Mouse (Mus musculus): Measurements from ENCODE around the gene Ociad2. TPM values are rescaled to one million over a fixed set of nuclear protein-coding genes. Genes with fewer than 3 reads are reported as not detected.

Gene Ociad2
- polyA plus RNA-seq, 1 experiment from 2014 or later = 10.2 TPM

DNA sequence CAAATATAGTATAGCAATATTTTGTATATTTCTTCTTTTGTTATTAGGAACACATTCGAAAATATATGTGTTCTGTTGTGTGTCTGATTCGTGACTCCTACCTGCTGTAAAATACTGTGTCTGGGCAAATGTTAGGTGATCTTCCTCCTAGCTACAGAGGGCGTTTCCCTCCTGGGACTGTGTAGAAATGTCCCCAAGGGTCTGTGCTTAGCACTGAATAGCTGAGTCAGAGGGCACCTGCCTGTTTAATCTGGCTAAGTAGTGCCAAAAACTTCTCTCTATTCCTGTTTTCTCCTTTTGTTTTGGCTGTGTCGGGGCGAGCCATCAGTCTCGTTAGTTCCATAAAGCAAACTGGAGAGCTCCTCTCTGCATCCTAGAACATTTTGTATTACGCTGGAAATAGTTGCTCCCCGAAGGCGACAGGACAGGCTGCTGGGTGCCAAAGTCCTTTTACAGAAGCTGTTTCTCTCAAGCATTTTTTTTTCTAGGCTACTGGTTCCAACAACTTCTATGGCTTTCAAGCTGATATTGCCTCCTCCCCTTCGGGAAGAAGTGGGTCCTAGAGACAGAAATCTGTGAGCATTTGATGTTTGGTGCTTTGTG is 28.1 kb upstream of the Ociad2 start:
- no peak overlapping the region for H3K27ac ChIP-seq (replicated peaks)
- H3K27me3 ChIP-seq (ENCODE audit: low read depth, poor library complexity, severe bottlenecking) = no peaks in the 10 kb centered on the region
- WGBS = 80% methylated on average over 10 of the region's 10 CpGs
- no peaks in the 10 kb centered on the region for H3K9me3 ChIP-seq (replicated peaks)
- no peaks in the 10 kb centered on the region for H3K36me3 ChIP-seq
- peaks cover 8% of the 10 kb centered on the region; the same call in 1 of the 2 replicates for H3K4me1 ChIP-seq
- DNase-seq (ENCODE audit: low spot score) = no peak
- no peak overlapping the region for H3K4me3 ChIP-seq

DNA sequence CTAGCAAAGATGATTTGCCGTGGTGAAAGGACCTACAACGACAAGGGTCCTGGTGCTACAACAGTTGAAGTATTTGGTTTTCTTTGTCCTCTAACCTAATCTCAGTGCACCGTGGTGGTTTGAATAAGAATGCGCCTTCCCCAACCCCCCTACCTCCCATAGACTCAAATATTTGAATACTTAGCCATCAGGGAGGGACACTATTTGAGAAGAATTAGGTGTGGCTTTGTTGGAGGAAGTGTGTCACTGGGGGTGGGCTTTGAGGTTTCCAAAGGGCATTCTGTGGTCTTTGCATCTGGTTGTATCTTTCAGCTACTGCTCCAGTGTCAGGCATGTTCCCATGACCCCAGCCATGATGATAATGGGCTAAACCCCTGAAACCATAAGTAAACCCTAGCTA is 27.1 kb upstream of the Ociad2 start:
- no peaks in the 10 kb centered on the region for H3K36me3 ChIP-seq
- no peak overlapping the region for H3K4me3 ChIP-seq
- DNase-seq (ENCODE audit: low spot score) = no peak
- 76% methylated on average over 4 of the region's 4 CpGs for WGBS
- H3K9me3 ChIP-seq (replicated peaks) = no peaks in the 10 kb centered on the region
- peaks cover 8% of the 10 kb centered on the region; the same call in 1 of the 2 replicates for H3K4me1 ChIP-seq
- no peak overlapping the region for H3K27ac ChIP-seq (replicated peaks)
- H3K27me3 ChIP-seq (ENCODE audit: low read depth, poor library complexity, severe bottlenecking) = no peaks in the 10 kb centered on the region

- Histone ChIP-seq H3K9me3 (replicated peaks) (no peaks in the 10 kb centered on the region), H3K27me3 (ENCODE audit: low read depth, poor library complexity, severe bottlenecking) (no peaks in the 10 kb centered on the region; the same call in 1 of the 2 replicates), H3K4me1 (peaks cover 20% of the 10 kb centered on the region), H3K27ac (replicated peaks) (no peak overlapping the region), H3K4me3 (no peak overlapping the region), H3K36me3 (no peaks in the 10 kb centered on the region)
- no peak for DNase-seq (ENCODE audit: low spot score)
- 88% methylated on average over 2 of the region's 2 CpGs for WGBS
These were observed 23.5 kb upstream of the Ociad2 start for GRCm38 (mm10) chr5:73364107-73364864.

- no peaks in the 10 kb centered on the region; the same call in 1 of the 2 replicates for H3K27me3 ChIP-seq (ENCODE audit: low read depth, poor library complexity, severe bottlenecking)
- peaks cover 18% of the 10 kb centered on the region for H3K4me1 ChIP-seq
- WGBS = 92% methylated on average over 5 of the region's 5 CpGs
- H3K9me3 ChIP-seq (replicated peaks) = no peaks in the 10 kb centered on the region
- no peak overlapping the region for H3K27ac ChIP-seq (replicated peaks)
- H3K4me3 ChIP-seq = no peak overlapping the region
- no peaks in the 10 kb centered on the region for H3K36me3 ChIP-seq
- no peak for DNase-seq (ENCODE audit: low spot score)
These were observed 22.0 kb upstream of the Ociad2 start for GRCm38 (mm10) chr5:73362791-73363190.

DNA sequence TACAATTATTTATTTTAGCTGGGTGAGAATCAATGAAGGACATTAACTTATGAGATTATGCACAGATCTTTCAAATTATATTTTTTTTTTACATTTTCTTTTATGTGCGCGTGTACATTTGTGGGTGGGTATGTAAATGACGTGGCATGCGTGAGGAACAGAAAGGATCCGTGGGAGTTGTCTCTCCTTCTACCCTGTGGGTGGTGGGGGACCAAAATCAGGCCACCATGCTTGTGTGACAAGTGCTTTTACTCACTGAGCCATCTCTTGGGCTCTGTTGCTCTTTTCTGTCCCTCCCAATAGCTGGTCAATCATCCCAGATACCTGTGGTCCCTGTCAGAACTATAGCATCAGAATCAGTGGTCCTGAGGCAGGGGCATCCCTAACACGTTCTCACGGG is 21.5 kb upstream of the Ociad2 start:
- Histone ChIP-seq H3K9me3 (replicated peaks) (no peaks in the 10 kb centered on the region), H3K4me1 (peaks cover 15% of the 10 kb centered on the region), H3K27me3 (ENCODE audit: low read depth, poor library complexity, severe bottlenecking) (no peaks in the 10 kb centered on the region; the same call in 1 of the 2 replicates), H3K36me3 (no peaks in the 10 kb centered on the region), H3K27ac (replicated peaks) (no peak overlapping the region), H3K4me3 (no peak overlapping the region)
- no peak for DNase-seq (ENCODE audit: low spot score)
- WGBS = 89% methylated on average over 7 of the region's 7 CpGs

DNA sequence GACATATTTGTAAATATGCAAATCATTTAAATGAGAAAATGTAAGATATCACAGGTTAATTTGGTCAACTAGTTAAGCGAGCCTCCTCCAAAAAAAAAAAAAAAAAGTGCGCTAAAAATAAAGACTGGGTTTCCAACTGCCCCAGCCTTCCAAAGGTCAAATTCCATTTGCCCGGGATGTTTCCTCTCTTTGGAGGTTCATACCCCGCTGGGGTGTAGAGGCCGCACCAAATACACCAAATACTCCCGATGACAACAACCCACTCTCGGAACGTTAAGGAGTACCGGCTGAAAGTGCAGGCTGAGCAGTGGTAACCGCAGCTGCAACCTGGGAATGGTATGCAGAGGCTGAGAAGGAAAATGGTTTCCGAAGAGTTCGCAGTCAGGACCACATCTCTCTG is 19.4 kb upstream of the Ociad2 start:
- 33% methylated on average over 12 of the region's 12 CpGs for WGBS

DNA sequence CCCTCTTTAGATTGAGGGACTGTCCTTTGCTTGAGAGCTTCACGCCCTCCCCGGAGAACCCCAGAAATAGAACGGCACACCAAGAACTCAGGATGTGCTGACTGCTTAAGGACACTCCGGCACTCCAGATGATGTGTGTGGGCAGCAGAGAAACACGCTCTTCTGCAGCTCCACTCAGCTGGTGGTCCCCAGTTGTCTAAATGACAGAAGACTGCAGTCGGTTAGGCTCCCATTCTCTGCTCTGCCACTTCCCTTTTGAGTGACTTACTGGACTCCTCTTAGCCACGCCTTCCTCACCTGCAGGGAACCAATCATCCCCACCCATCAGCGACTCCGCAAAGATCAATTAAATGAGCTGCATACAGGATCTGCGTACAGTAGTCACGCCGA is 18.9 kb upstream of the Ociad2 start:
- Histone ChIP-seq H3K4me1 (peaks cover 13% of the 10 kb centered on the region), H3K4me3 (no peak overlapping the region), H3K36me3 (no peaks in the 10 kb centered on the region), H3K9me3 (replicated peaks) (no peaks in the 10 kb centered on the region), H3K27ac (replicated peaks) (no peak overlapping the region), H3K27me3 (ENCODE audit: low read depth, poor library complexity, severe bottlenecking) (no peaks in the 10 kb centered on the region; the same call in 1 of the 2 replicates)
- no peak for DNase-seq (ENCODE audit: low spot score)
- 44% methylated on average over 12 of the region's 12 CpGs for WGBS

More for the DNA sequence above, 19.4 kb upstream of the Ociad2 start:
- Histone ChIP-seq H3K27me3 (ENCODE audit: low read depth, poor library complexity, severe bottlenecking) (no peaks in the 10 kb centered on the region; the same call in 1 of the 2 replicates), H3K4me1 (peaks cover 12% of the 10 kb centered on the region), H3K9me3 (replicated peaks) (no peaks in the 10 kb centered on the region), H3K27ac (replicated peaks) (no peak overlapping the region), H3K36me3 (no peaks in the 10 kb centered on the region), H3K4me3 (no peak overlapping the region)
- DNase-seq (ENCODE audit: low spot score) = no peak

DNA sequence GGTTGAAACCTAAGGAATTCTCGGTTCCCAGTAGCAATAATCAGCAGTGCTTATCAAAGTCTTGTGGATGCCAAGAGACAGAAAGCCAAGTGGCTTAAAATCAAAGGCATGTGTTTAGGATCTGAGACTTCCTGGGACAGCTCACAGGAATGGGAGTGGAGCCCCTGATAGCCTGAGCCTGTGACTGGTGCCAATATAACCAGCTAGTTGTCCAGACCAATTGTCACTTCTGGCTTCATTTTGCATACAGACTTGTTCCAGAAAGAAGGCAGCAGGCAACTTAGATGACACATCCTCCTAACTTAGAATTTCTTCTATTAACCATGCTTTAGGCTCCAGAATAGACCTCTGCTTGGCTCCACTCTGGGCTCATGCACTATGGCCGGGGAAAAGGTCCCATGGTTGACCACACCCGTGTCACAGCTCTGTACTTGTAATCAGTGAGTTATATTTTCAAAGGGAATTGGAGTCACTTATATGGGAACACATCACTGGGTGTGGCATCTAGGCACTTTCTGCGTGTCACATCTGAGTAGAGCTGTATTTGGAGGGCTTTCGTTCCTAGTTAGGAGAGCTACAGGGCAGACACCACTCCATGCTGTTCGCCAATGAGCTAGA is 18.4 kb upstream of the Ociad2 start:
- no peaks in the 10 kb centered on the region for H3K9me3 ChIP-seq (replicated peaks)
- DNase-seq (ENCODE audit: low spot score) = no peak
- WGBS = 86% methylated on average over 6 of the region's 6 CpGs
- H3K27me3 ChIP-seq (ENCODE audit: low read depth, poor library complexity, severe bottlenecking) = no peaks in the 10 kb centered on the region; the same call in 1 of the 2 replicates
- no peaks in the 10 kb centered on the region for H3K36me3 ChIP-seq
- peaks cover 18% of the 10 kb centered on the region for H3K4me1 ChIP-seq
- no peak overlapping the region for H3K4me3 ChIP-seq
- no peak overlapping the region for H3K27ac ChIP-seq (replicated peaks)

GRCm38 (mm10) chr5:73355393-73355792 is 14.6 kb upstream of the Ociad2 start:
- Histone ChIP-seq H3K36me3 (no peaks in the 10 kb centered on the region), H3K4me3 (no peak overlapping the region), H3K27me3 (ENCODE audit: low read depth, poor library complexity, severe bottlenecking) (no peaks in the 10 kb centered on the region; the same call in 1 of the 2 replicates), H3K27ac (replicated peaks) (no peak overlapping the region), H3K9me3 (replicated peaks) (no peaks in the 10 kb centered on the region), H3K4me1 (peaks cover 20% of the 10 kb centered on the region)
- WGBS = 83% methylated on average over 5 of the region's 5 CpGs
- no peak for DNase-seq (ENCODE audit: low spot score)

DNA sequence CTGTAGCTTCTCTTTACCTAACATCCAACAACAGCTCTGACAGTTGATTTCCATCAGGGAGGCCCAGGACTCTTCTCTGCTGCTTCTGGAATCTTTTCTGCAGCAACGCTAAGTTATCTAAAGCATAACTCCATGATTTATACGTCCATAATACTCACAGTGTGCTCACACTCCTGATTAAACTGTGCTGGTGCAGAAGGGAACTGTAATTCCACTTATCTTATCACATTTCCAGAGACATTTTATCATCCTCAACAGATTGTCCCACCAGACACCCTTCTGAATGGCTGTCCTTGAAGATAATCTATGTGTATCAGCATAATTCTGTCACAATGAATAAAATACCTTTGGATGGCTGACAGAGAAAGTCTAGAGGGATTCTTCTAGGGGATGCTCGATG is 13.2 kb upstream of the Ociad2 start:
- no peak for DNase-seq (ENCODE audit: low spot score)
- no peaks in the 10 kb centered on the region for H3K9me3 ChIP-seq (replicated peaks)
- no peaks in the 10 kb centered on the region for H3K36me3 ChIP-seq
- peaks cover 20% of the 10 kb centered on the region for H3K4me1 ChIP-seq
- no peak overlapping the region for H3K27ac ChIP-seq (replicated peaks)
- WGBS = 70% methylated on average over 3 of the region's 3 CpGs
- no peaks in the 10 kb centered on the region for H3K27me3 ChIP-seq (ENCODE audit: low read depth, poor library complexity, severe bottlenecking)
- no peak overlapping the region for H3K4me3 ChIP-seq

- peaks cover 20% of the 10 kb centered on the region for H3K4me1 ChIP-seq
- no peaks in the 10 kb centered on the region for H3K27me3 ChIP-seq (ENCODE audit: low read depth, poor library complexity, severe bottlenecking)
- no peak for DNase-seq (ENCODE audit: low spot score)
- no peaks in the 10 kb centered on the region for H3K9me3 ChIP-seq (replicated peaks)
- H3K36me3 ChIP-seq = no peaks in the 10 kb centered on the region
- WGBS = 89% methylated on average over 7 of the region's 7 CpGs
- no peak overlapping the region for H3K27ac ChIP-seq (replicated peaks)
- H3K4me3 ChIP-seq = no peak overlapping the region
These were observed 12.7 kb upstream of the Ociad2 start for GRCm38 (mm10) chr5:73353519-73353918.

GRCm38 (mm10) chr5:73351796-73352195 is 11.0 kb upstream of the Ociad2 start:
- no peaks in the 10 kb centered on the region for H3K36me3 ChIP-seq
- no peak overlapping the region for H3K27ac ChIP-seq (replicated peaks)
- H3K9me3 ChIP-seq (replicated peaks) = no peaks in the 10 kb centered on the region
- no peak for DNase-seq (ENCODE audit: low spot score)
- 92% methylated on average over 1 of the region's 1 CpGs for WGBS
- peaks cover 20% of the 10 kb centered on the region for H3K4me1 ChIP-seq
- no peaks in the 10 kb centered on the region for H3K27me3 ChIP-seq (ENCODE audit: low read depth, poor library complexity, severe bottlenecking)
- H3K4me3 ChIP-seq = no peak overlapping the region

GRCm38 (mm10) chr5:73349514-73349913 is 8.7 kb upstream of the Ociad2 start:
- no peaks in the 10 kb centered on the region for H3K9me3 ChIP-seq (replicated peaks)
- peaks cover 23% of the 10 kb centered on the region for H3K4me1 ChIP-seq
- no peaks in the 10 kb centered on the region for H3K36me3 ChIP-seq
- WGBS = 51% methylated on average over 5 of the region's 5 CpGs
- no peak for DNase-seq (ENCODE audit: low spot score)
- H3K27me3 ChIP-seq (ENCODE audit: low read depth, poor library complexity, severe bottlenecking) = no peaks in the 10 kb centered on the region
- H3K4me3 ChIP-seq = no peak overlapping the region
- peak overlapping the region; percentile 34; the same call in 1 of the 2 replicates for H3K27ac ChIP-seq (replicated peaks)
